Mouse (Mus musculus): ENCODE results near the gene Sec22b. TPM values are rescaled to one million over a fixed set of nuclear protein-coding genes. Genes with fewer than 3 reads are reported as not detected.

Sec22b gene
- polyA plus RNA-seq, 1 experiment = 76.9 TPM

DNA sequence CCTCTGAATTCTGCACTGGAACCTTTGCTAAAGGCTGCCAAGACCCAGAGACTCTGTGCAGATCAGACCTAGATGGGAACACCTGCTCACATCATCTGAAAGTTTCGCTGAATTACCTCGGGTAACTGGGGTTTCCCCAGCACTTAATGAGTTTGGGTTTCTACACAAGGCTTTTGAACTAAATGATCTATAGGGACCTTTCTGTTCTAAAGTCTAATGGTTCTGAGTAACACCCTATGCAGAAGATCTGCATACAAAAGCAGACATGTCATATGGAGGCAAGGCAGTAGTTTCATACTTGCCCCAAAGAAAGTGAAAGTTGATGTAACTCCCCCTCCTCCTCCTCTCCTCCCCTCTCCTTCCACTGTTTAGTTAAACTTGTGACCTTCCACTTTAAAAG is 47.5 kb downstream of the Sec22b start:
- TF ChIP-seq POLR2A (IDR thresholded peaks at IDR 0.05; ENCODE audit: insufficient read depth, low read length) (no peak), CTCF (IDR thresholded peaks at IDR 0.05; ENCODE audit: low read depth, low read length) (no peak), EP300 (IDR thresholded peaks at IDR 0.05; ENCODE audit: insufficient read depth, low read depth, low read length) (no peak)
- no peaks in the 10 kb centered on the region; the same call in 1 of the 2 replicates for H3K9me3 ChIP-seq (replicated peaks; ENCODE audit: control insufficient read depth, insufficient read depth, low read length, poor library complexity, severe bottlenecking)
- no peaks in the 10 kb centered on the region for H3K4me1 ChIP-seq (ENCODE audit: control insufficient read depth, insufficient read depth, low read length)
- H3K27me3 ChIP-seq (ENCODE audit: control insufficient read depth, insufficient read depth, low read length, poor library complexity, severe bottlenecking) = no peaks in the 10 kb centered on the region
- no peak overlapping the region for H3K27ac ChIP-seq (ENCODE audit: insufficient read depth, low read length)
- no peaks in the 10 kb centered on the region for H3K36me3 ChIP-seq (ENCODE audit: control insufficient read depth, insufficient read depth, low read length, poor library complexity, severe bottlenecking)
- H3K9ac ChIP-seq (ENCODE audit: low read depth, poor library complexity, severe bottlenecking) = no peak overlapping the region
- H3K4me3 ChIP-seq (ENCODE audit: low read depth, low read length) = no peak overlapping the region

DNA sequence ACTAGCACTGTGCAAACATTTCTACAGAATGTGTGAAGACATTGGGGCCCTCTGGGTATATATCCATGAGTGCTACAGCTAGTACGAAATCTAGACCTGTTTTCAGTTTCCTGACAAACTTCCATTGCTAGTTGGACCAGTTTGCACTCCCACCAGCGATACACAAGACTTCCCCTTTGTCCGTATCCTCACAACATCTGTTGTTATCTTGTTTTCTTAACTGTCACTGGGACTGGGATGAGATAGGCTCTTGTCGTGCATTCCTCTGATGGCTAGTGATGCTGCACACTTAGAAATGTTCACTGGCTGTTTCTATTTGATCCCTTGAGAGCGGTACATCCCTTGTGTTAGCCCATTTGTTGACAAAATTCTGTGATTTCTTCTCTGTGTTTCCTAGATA is 49.0 kb downstream of the Sec22b start:
- TF ChIP-seq CTCF (IDR thresholded peaks at IDR 0.05; ENCODE audit: low read depth, low read length) (no peak), EP300 (IDR thresholded peaks at IDR 0.05; ENCODE audit: insufficient read depth, low read depth, low read length) (no peak), POLR2A (IDR thresholded peaks at IDR 0.05; ENCODE audit: insufficient read depth, low read length) (no peak)
- no peaks in the 10 kb centered on the region; the same call in 1 of the 2 replicates for H3K9me3 ChIP-seq (replicated peaks; ENCODE audit: control insufficient read depth, insufficient read depth, low read length, poor library complexity, severe bottlenecking)

DNA sequence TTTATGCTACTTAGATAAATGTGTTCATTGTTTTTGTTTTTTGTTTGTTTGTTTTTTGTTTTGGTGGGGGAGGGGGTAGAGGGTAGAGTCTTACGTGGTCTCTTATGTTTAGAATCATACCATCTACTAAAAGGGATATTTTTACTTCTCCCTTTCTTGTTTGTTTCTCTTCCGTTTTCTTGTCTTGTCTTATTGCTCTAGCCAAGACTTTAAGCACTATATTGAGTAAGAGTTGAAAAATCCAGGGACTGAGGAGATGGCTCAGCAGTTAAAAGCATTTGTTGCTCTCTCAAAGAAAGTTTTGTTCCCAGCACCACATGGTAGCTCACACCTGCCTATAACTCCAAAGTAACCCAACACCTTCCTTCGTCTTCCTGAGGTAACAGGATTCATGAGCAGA is 50.1 kb downstream of the Sec22b start:
- TF ChIP-seq EP300 (IDR thresholded peaks at IDR 0.05; ENCODE audit: insufficient read depth, low read depth, low read length) = no peak

More for the DNA sequence above, 49.0 kb downstream of the Sec22b start:
- Histone ChIP-seq H3K36me3 (ENCODE audit: control insufficient read depth, insufficient read depth, low read length, poor library complexity, severe bottlenecking) (no peaks in the 10 kb centered on the region), H3K4me3 (ENCODE audit: low read depth, low read length) (no peak overlapping the region), H3K9ac (ENCODE audit: low read depth, poor library complexity, severe bottlenecking) (no peak overlapping the region), H3K4me1 (ENCODE audit: control insufficient read depth, insufficient read depth, low read length) (no peaks in the 10 kb centered on the region), H3K27ac (ENCODE audit: insufficient read depth, low read length) (no peak overlapping the region), H3K27me3 (ENCODE audit: control insufficient read depth, insufficient read depth, low read length, poor library complexity, severe bottlenecking) (no peaks in the 10 kb centered on the region)

GRCm38 (mm10) chr3:97953196-97953595 is 52.2 kb downstream of the Sec22b start:
- Histone ChIP-seq H3K27me3 (ENCODE audit: control insufficient read depth, insufficient read depth, low read length, poor library complexity, severe bottlenecking) (no peaks in the 10 kb centered on the region), H3K9ac (ENCODE audit: low read depth, poor library complexity, severe bottlenecking) (no peak overlapping the region), H3K36me3 (ENCODE audit: control insufficient read depth, insufficient read depth, low read length, poor library complexity, severe bottlenecking) (no peaks in the 10 kb centered on the region), H3K4me3 (ENCODE audit: low read depth, low read length) (no peak overlapping the region), H3K27ac (ENCODE audit: insufficient read depth, low read length) (no peak overlapping the region), H3K9me3 (replicated peaks; ENCODE audit: control insufficient read depth, insufficient read depth, low read length, poor library complexity, severe bottlenecking) (no peaks in the 10 kb centered on the region; the same call in 1 of the 2 replicates), H3K4me1 (ENCODE audit: control insufficient read depth, insufficient read depth, low read length) (no peaks in the 10 kb centered on the region)
- no peak for TF ChIP-seq CTCF (IDR thresholded peaks at IDR 0.05; ENCODE audit: low read depth, low read length)
- TF ChIP-seq EP300 (IDR thresholded peaks at IDR 0.05; ENCODE audit: insufficient read depth, low read depth, low read length) = no peak
- no peak for TF ChIP-seq POLR2A (IDR thresholded peaks at IDR 0.05; ENCODE audit: insufficient read depth, low read length)

More for the DNA sequence above, 50.1 kb downstream of the Sec22b start:
- no peaks in the 10 kb centered on the region for H3K36me3 ChIP-seq (ENCODE audit: control insufficient read depth, insufficient read depth, low read length, poor library complexity, severe bottlenecking)
- H3K27me3 ChIP-seq (ENCODE audit: control insufficient read depth, insufficient read depth, low read length, poor library complexity, severe bottlenecking) = no peaks in the 10 kb centered on the region
- H3K9ac ChIP-seq (ENCODE audit: low read depth, poor library complexity, severe bottlenecking) = no peak overlapping the region
- no peak overlapping the region for H3K27ac ChIP-seq (ENCODE audit: insufficient read depth, low read length)
- no peaks in the 10 kb centered on the region for H3K4me1 ChIP-seq (ENCODE audit: control insufficient read depth, insufficient read depth, low read length)
- H3K9me3 ChIP-seq (replicated peaks; ENCODE audit: control insufficient read depth, insufficient read depth, low read length, poor library complexity, severe bottlenecking) = no peaks in the 10 kb centered on the region; the same call in 1 of the 2 replicates
- no peak overlapping the region for H3K4me3 ChIP-seq (ENCODE audit: low read depth, low read length)

GRCm38 (mm10) chr3:97956322-97956721 is 55.3 kb downstream of the Sec22b start:
- Histone ChIP-seq H3K27me3 (ENCODE audit: control insufficient read depth, insufficient read depth, low read length, poor library complexity, severe bottlenecking) (no peaks in the 10 kb centered on the region), H3K4me1 (ENCODE audit: control insufficient read depth, insufficient read depth, low read length) (no peaks in the 10 kb centered on the region), H3K4me3 (ENCODE audit: low read depth, low read length) (no peak overlapping the region), H3K9me3 (replicated peaks; ENCODE audit: control insufficient read depth, insufficient read depth, low read length, poor library complexity, severe bottlenecking) (no peaks in the 10 kb centered on the region; the same call in 1 of the 2 replicates), H3K9ac (ENCODE audit: low read depth, poor library complexity, severe bottlenecking) (no peak overlapping the region), H3K36me3 (ENCODE audit: control insufficient read depth, insufficient read depth, low read length, poor library complexity, severe bottlenecking) (no peaks in the 10 kb centered on the region), H3K27ac (ENCODE audit: insufficient read depth, low read length) (no peak overlapping the region)
- TF ChIP-seq CTCF (IDR thresholded peaks at IDR 0.05; ENCODE audit: low read depth, low read length) (no peak), EP300 (IDR thresholded peaks at IDR 0.05; ENCODE audit: insufficient read depth, low read depth, low read length) (peak; percentile 72; the same call in 1 of the 2 replicates)

DNA sequence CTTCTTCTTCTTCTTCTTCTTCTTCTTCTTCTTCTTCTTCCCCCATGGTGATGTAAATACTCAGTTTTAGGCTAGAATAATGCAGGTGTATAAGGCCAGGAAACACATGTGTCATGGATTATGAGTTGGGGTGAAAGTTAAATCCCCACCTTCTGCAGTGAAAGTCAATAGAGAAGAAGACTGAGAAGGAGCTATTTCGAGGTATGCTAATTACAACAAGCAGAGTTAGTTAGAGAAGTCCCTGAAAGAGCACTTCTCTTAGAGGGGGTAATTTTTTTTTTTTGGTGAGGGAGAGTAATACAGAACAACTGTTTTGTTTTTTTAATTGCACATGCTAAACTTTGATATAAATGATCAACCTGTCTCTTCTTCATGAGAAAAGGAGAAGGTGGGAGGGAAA is 55.9 kb downstream of the Sec22b start:
- H3K9me3 ChIP-seq (replicated peaks; ENCODE audit: control insufficient read depth, insufficient read depth, low read length, poor library complexity, severe bottlenecking) = no peaks in the 10 kb centered on the region; the same call in 1 of the 2 replicates
- no peak overlapping the region for H3K27ac ChIP-seq (ENCODE audit: insufficient read depth, low read length)
- no peak for TF ChIP-seq EP300 (IDR thresholded peaks at IDR 0.05; ENCODE audit: insufficient read depth, low read depth, low read length)
- no peak for TF ChIP-seq CTCF (IDR thresholded peaks at IDR 0.05; ENCODE audit: low read depth, low read length)
- no peak for TF ChIP-seq POLR2A (IDR thresholded peaks at IDR 0.05; ENCODE audit: insufficient read depth, low read length)
- H3K36me3 ChIP-seq (ENCODE audit: control insufficient read depth, insufficient read depth, low read length, poor library complexity, severe bottlenecking) = no peaks in the 10 kb centered on the region
- H3K9ac ChIP-seq (ENCODE audit: low read depth, poor library complexity, severe bottlenecking) = no peak overlapping the region
- no peaks in the 10 kb centered on the region for H3K4me1 ChIP-seq (ENCODE audit: control insufficient read depth, insufficient read depth, low read length)
- H3K4me3 ChIP-seq (ENCODE audit: low read depth, low read length) = no peak overlapping the region
- no peaks in the 10 kb centered on the region for H3K27me3 ChIP-seq (ENCODE audit: control insufficient read depth, insufficient read depth, low read length, poor library complexity, severe bottlenecking)

All from ES-Bruce4 (cell line).